Mouse (Mus musculus): ENCODE results near the gene Ugt1a7c.

DNA sequence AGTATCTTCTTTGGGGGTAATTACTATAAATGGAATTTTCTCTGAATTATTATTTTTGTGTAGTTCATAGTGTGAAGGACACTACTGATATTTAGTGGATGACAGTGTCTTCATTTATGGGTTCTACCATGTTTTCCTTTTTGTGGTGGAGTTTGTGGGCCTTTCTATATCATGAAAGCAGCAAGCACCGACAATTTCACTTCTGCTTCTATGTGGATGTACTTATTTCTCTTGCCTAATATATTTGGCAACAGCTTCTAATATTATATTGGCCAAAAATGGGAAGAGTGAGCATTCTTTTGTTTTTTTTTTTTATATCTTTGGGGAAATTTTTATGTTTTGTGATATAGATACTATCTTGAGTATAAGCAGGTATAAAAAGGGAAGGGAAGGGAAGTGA is 13.2 kb upstream of the Ugt1a7c start:
- no peak for TF ChIP-seq CTCF (IDR thresholded peaks at IDR 0.05; ENCODE audit: extremely low read depth, insufficient read depth, low read length)
- TF ChIP-seq POLR2A (IDR thresholded peaks at IDR 0.05; ENCODE audit: extremely low read depth, insufficient read depth, low read length) = no peak
